Mouse (Mus musculus): Measurements from ENCODE around the gene Gm14685.
"Not testable (repeated sequence)": the region's sequence is repeated elsewhere in the genome, so short reads cannot be mapped to it uniquely, and the experiment has no call there.

The Gm14685 gene

DNA sequence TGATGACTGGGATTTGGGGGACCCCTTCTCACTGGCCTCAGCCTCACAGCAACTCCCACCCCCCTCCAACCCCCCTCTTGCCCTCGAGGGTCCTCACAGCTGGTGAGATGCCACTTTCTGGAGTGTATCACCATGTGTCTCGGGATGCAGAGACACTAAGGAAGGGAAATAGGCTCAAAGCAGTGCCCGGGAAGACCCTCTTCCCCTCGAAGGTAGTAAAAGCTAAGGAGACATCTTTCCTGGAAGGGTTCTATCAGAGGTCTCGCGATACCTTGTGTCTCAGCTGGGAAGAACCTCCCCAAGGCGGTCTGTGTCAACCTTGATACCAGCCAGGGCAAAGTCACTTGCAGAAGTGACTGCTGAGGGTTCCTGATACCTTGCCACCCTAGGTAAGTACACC is at the start of gene Gm14685:
Gene Gm14685, plus strand, starts transcription at position 301 of the 400 bp plus-strand sequence.
- DNase-seq: not testable (repeated sequence)

DNA sequence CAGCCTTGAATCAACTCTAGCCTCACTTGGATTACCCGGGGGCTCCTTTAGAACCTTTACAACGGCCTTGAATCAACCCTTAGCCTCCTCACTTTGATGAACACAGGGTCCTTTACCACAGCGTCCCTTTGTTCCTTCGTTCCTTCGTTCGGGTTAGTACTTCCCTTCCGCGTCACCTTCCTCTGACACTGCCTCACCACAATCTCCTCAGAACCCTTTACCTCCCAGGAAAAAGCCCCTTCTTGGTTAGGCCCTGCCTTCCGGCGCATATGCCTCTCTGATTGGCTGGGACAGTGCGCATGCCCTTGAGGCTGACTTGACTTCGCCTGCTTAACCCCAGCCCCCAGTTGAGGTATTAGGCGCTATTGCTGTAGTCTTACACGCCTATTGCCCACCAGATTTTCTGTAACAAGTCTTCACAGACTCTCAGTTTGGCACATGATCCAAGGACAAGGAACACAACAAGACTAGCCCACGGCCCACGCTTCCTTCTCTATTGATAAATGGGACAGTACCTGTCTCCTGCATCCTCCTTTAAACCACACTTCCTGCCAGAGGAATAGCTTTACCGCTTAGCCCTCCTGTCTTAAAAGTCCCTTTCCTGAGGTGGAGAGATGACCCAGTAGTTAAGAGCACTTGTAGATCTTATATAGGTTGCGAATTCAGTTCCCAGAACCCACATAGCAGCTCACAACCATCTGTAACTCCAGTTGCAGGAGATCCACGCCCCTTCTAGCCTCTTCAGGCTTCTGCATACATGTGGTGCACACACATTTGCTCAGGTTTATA is 34.4 kb upstream of the Gm14685 start, which contains the start of gene Xlr4a:
Gene Xlr4a, minus strand, starts transcription at position 212 of the 789 bp plus-strand sequence.
- not testable (repeated sequence) for DNase-seq

DNA sequence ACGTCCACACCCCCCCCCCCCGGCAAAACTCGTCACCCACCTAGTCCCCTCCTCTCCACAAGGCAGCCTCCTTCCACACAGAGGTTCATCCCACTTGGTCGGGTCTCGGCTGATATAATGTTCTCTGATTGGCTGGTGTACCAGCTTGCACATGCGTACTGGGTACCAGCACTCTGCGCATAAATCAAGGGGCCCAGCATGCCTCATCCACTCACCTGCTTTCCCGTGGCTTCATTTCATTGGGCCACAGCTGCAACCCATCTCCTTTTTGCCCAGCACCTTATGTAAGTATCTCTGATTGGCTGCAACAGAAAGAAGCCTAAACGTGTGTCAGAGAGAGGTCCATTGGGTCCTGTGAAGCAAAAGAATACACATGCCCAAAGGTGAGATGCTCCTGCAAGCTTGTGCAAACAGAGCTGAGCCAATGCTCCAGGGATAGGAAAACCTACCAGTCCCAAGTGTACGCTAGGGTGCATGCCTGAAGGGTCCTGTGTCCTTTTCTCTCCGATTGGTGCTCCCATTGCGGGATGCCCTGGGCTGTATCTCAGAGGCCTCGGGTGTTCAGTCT is 19.8 kb upstream of the Gm14685 start, which contains the start of gene Xlr3a:
Gene Xlr3a, minus strand, starts transcription at position 155 of the 568 bp plus-strand sequence.
- peak; percentile 3 for DNase-seq

DNA sequence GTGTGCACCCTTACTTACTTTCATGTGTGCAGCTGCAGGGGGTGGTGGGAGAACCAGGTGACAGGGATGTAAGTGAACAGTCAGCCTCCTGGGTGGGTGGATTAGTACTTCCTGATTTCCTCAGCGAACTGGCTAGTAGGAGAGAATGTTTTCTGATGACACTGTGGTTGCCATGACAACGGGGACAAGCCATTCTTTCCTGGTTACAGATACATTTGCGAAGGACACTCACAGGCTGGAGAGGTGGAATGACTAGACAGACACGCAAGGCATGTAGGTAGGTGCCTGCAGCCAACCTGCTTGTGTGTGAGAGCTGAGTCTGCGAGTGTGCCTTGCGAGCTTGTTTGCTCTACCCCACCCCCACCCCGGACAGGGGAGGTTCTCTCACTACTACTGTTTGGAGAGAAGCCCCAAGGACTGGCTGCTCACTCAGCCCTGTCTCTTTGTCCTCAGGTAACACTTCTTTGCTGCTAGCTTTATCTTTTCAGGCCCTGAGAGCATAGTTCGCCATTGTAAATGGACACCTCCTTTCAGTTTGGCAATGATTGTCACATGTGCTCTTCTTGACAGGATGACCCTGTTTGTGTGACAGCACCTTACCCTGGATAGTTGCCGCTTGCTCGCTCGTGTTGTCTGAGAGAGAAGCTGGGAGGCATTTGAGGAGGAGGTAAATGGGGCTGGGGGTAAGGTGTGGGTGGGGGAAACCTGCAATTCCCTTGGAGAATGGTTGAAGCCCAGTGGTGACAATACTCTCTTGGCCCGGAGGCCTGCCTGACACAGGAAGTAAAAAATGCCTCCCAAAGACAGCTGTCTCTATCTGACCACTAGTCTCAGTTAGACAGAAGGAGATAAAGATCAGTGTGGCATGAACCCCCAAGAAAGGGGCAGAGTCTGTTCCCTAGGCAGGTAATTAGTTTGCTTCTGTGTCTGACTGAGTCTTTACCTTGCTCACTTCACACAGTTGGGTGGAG is 6.3 kb downstream of the Gm14685 start:
- not testable (repeated sequence) for DNase-seq

DNA sequence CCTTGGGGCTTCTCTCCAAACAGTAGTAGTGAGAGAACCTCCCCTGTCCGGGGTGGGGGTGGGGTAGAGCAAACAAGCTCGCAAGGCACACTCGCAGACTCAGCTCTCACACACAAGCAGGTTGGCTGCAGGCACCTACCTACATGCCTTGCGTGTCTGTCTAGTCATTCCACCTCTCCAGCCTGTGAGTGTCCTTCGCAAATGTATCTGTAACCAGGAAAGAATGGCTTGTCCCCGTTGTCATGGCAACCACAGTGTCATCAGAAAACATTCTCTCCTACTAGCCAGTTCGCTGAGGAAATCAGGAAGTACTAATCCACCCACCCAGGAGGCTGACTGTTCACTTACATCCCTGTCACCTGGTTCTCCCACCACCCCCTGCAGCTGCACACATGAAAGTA is 26.4 kb downstream of the Gm14685 start:
- not testable (repeated sequence) for DNase-seq

DNA sequence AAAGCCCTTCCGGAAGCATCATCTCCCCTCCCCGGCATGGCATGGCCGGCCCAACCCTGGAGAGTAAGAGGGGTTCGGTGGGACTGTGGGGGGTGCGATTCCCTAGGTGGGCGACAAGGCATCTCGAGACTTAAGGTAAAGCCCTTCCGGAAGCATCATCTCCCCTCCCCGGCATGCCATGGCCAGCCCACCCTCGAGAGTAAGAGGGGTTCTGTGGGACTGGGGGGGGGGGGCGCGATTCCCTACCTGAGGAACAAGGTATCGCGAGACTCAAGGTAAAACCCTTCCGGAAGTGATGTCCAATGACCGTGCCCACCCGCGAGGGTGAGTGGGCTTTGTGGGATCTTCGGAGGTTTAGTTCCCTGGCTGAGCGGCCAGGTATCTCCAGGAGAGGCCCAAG is 31.6 kb downstream of the Gm14685 start, which contains the start of gene Xlr5b:
Gene Xlr5b, plus strand, starts transcription at position 301 of the 400 bp plus-strand sequence.
- not testable (repeated sequence) for DNase-seq

DNA sequence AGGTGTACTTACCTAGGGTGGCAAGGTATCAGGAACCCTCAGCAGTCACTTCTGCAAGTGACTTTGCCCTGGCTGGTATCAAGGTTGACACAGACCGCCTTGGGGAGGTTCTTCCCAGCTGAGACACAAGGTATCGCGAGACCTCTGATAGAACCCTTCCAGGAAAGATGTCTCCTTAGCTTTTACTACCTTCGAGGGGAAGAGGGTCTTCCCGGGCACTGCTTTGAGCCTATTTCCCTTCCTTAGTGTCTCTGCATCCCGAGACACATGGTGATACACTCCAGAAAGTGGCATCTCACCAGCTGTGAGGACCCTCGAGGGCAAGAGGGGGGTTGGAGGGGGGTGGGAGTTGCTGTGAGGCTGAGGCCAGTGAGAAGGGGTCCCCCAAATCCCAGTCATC is 32.5 kb downstream of the Gm14685 start, which contains the start of gene DXBay18:
Gene DXBay18, minus strand, starts transcription at position 101 of the 400 bp plus-strand sequence.
- not testable (repeated sequence) for DNase-seq

DNA sequence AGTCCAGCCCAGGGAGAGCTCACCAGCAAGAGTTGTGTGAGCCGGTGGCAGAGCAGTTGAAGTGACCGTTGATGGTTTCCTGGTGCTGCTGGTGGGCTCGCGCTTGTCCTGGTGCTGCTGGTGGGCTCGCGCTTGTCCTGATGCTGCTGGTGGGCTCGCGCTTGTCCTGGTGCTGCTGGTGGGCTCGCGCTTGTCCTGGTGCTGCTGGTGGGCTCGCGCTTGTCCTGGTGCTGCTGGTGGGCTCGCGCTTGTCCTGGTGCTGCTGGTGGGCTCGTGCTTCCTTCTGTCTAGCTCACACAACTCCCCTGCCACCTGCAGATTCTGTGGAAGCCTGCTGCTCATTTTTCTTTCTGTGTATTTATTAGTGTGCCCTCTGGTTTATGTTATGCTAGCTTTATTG is 60.0 kb downstream of the Gm14685 start, which contains the start of gene Spin2d:
Gene Spin2d, minus strand, starts transcription at position 101 of the 400 bp plus-strand sequence.
- not testable (repeated sequence) for DNase-seq

All from layer of hippocampus, adult 9-11 months (tissue).